Mouse (Mus musculus): ENCODE measurements around the gene Zfp750.

Zfp750 gene

GRCm38 (mm10) chr11:121467408-121467807, 51.7 kb downstream of the Zfp750 start:
- no peak for DNase-seq
